Mouse (Mus musculus): ENCODE results near the gene Casp8ap2.

Gene Casp8ap2

GRCm38 (mm10) chr4:32669825-32670224, 54.6 kb downstream of the Casp8ap2 start:
- DNase-seq = no peak

GRCm38 (mm10) chr4:32674025-32674424, 58.8 kb downstream of the Casp8ap2 start:
- DNase-seq = no peak

- DNase-seq = no peak
These were observed 62.2 kb downstream of the Casp8ap2 start for GRCm38 (mm10) chr4:32677471-32677870.

- DNase-seq = no peak
These were observed 65.6 kb downstream of the Casp8ap2 start for GRCm38 (mm10) chr4:32680843-32681242.

GRCm38 (mm10) chr4:32682471-32682870, 67.2 kb downstream of the Casp8ap2 start:
- DNase-seq = no peak

- DNase-seq = no peak
These were observed 67.9 kb downstream of the Casp8ap2 start for GRCm38 (mm10) chr4:32683061-32683582.

Measured in right cerebral cortex, postnatal 14 days (tissue).